Comparison of ENCODE assay signal across 20 mouse cellular contexts in the genomic region with DNA sequence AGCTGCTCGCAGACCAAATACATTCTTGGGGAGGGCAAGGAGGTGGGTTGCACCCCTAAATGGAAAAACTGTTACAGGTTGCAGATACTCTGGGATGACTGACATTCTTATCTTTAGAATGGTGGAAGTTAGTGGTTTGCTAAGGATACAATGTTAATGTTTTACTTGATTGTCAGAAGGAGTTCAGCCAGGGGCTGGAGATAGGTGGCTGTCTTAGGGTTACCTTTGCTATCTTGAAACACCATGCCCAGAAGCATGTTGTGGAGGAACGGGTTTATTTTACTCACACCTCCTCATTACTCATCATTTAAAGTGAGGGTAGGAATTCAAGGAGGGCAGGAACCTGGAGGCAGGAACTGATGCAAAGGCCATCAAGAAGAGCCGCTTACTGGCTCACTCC.
"Had no signal": no experiment of that assay in that cellular context is flagged by ENCODE, and none has a peak within 500 bp of the region (broad histone marks: within the 10 kb centered on the region; RNA-seq: fewer than 3 reads in every experiment).

No protein-coding gene starts in this region.

- H3K36me3 ChIP-seq: liver, embryonic 13.5 days; liver, embryonic 15.5 days; lung, embryonic 15.5 days; midbrain, embryonic 12.5 days; neural tube, embryonic 12.5 days had no signal

- H3K4me2 ChIP-seq: liver, embryonic 13.5 days; liver, embryonic 15.5 days; lung, embryonic 15.5 days; midbrain, embryonic 12.5 days; neural tube, embryonic 12.5 days had no signal

- ATAC-seq: liver, postnatal 0 days; lung, postnatal 0 days had no signal

- H3K27me3 ChIP-seq: liver, embryonic 13.5 days; liver, embryonic 15.5 days; lung, embryonic 15.5 days; midbrain, embryonic 12.5 days; neural tube, embryonic 12.5 days had no signal

- DNase-seq: liver, embryonic 13.5 days; liver, postnatal 0 days; lung, adult 2 months; lung, postnatal 14 days; lung, postnatal 36 days; midbrain, embryonic 14.5 days; retina, postnatal 1 day; right cerebral cortex, adult 18-20 months; right cerebral cortex, postnatal 25 days; right cerebral cortex, postnatal 4 days; spleen, adult 18-20 months; thymus, adult 18-20 months; thymus, postnatal 14 days; thymus, postnatal 36 days had no signal

- H3K9ac ChIP-seq: liver, embryonic 13.5 days; liver, embryonic 15.5 days; liver, postnatal 0 days; lung, embryonic 15.5 days; midbrain, embryonic 12.5 days; neural tube, embryonic 12.5 days had no signal

- H3K9me3 ChIP-seq: liver, embryonic 13.5 days; liver, embryonic 15.5 days; lung, embryonic 15.5 days; midbrain, embryonic 12.5 days; neural tube, embryonic 12.5 days had no signal

- H3K4me3 ChIP-seq: liver, embryonic 13.5 days; liver, embryonic 15.5 days; lung, embryonic 15.5 days; midbrain, embryonic 12.5 days; neural tube, embryonic 12.5 days had no signal

- H3K27ac ChIP-seq: liver, embryonic 13.5 days; liver, embryonic 15.5 days; lung, embryonic 15.5 days; macrophage; midbrain, embryonic 12.5 days; neural tube, embryonic 12.5 days had no signal
